ENCODE assay signal across 21 mouse cellular contexts in genomic region chr9:37563805-37564204, GRCm38 (mm10). TPM values are rescaled to one million over a fixed set of nuclear protein-coding genes. Genes with fewer than 3 reads are reported as not detected.
"Had no signal": no experiment of that assay in that cellular context is flagged by ENCODE, and none has a peak within 500 bp of the region (broad histone marks: within the 10 kb centered on the region; RNA-seq: fewer than 3 reads in every experiment).

No protein-coding gene starts in this region.

- ATAC-seq: midbrain, embryonic 16.5 days had no signal

- H3K27ac ChIP-seq: midbrain, embryonic 10.5 days; midbrain, embryonic 12.5 days; neural tube, embryonic 13.5 days; neural tube, embryonic 15.5 days had no signal

- H3K9me3 ChIP-seq: midbrain, embryonic 10.5 days; midbrain, embryonic 12.5 days; neural tube, embryonic 13.5 days; neural tube, embryonic 15.5 days had no signal

- H3K36me3 ChIP-seq: midbrain, embryonic 10.5 days; midbrain, embryonic 12.5 days; neural tube, embryonic 13.5 days; neural tube, embryonic 15.5 days had no signal

- H3K9ac ChIP-seq: lung, embryonic 14.5 days; midbrain, embryonic 12.5 days; neural tube, embryonic 13.5 days; neural tube, embryonic 15.5 days had no signal

- H3K4me2 ChIP-seq: lung, embryonic 14.5 days; midbrain, embryonic 12.5 days; neural tube, embryonic 13.5 days; neural tube, embryonic 15.5 days had no signal

- H3K27me3 ChIP-seq: midbrain, embryonic 12.5 days; neural tube, embryonic 13.5 days; neural tube, embryonic 15.5 days had no signal

- H3K4me3 ChIP-seq: midbrain, embryonic 10.5 days; midbrain, embryonic 12.5 days; myocyte; neural tube, embryonic 13.5 days; neural tube, embryonic 15.5 days had no signal

- DNase-seq: lung, embryonic 14.5 days; lung, postnatal 10 days; lung, postnatal 4 days; midbrain, embryonic 14.5 days; retina, postnatal 1 day; right cerebral cortex, adult 18-20 months; right cerebral cortex, postnatal 25 days; right cerebral cortex, postnatal 4 days; spleen, adult 18-20 months; thymus, adult 18-20 months; thymus, postnatal 14 days; thymus, postnatal 36 days had no signal

RNA-seq across cellular contexts. Expression of gene Vsig2, which starts 24.8 kb away (rescaled TPM):
- total RNA-seq: megakaryocyte, adult 5-6 weeks; megakaryocyte-erythroid progenitor cell, adult 5-6 weeks had no signal
- polyA plus RNA-seq: myocyte; neural tube, embryonic 11.5 days had no signal
